Mouse (Mus musculus) right cerebral cortex, postnatal 25 days (tissue): ENCODE data around the gene Ift22.
"Not testable (repeated sequence)": the region's sequence is repeated elsewhere in the genome, so short reads cannot be mapped to it uniquely, and the experiment has no call there.

ENCODE experiments used
- DNase-seq: peaks from one replicate; pipeline ENCODE4 v3.0.0; 2022

Gene Ift22

GRCm38 (mm10) chr5:136907587-136907986 lies 363 bp upstream of the Ift22 start:
- DNase-seq, result no peak

GRCm38 (mm10) chr5:136914183-136914582 lies 6.2 kb downstream of the Ift22 start:
- no peak for DNase-seq

GRCm38 (mm10) chr5:136917613-136918242 lies 9.8 kb downstream of the Ift22 start:
- DNase-seq, result no peak

GRCm38 (mm10) chr5:136918655-136919472 lies 10.9 kb downstream of the Ift22 start:
- DNase-seq, result peak; percentile 87

- peak; percentile 12 for DNase-seq
These were observed 11.8 kb downstream of the Ift22 start for GRCm38 (mm10) chr5:136919546-136920301.

GRCm38 (mm10) chr5:136922830-136923229 lies 14.9 kb downstream of the Ift22 start:
- DNase-seq, result no peak

GRCm38 (mm10) chr5:136923751-136924478 lies 16.0 kb downstream of the Ift22 start:
- no peak for DNase-seq

GRCm38 (mm10) chr5:136929073-136929472 lies 21.1 kb downstream of the Ift22 start:
- DNase-seq, result peak; percentile 77

- DNase-seq, result no peak
These were observed 23.9 kb downstream of the Ift22 start for GRCm38 (mm10) chr5:136931896-136932295.

- DNase-seq, result no peak
These were observed 25.0 kb downstream of the Ift22 start for GRCm38 (mm10) chr5:136932956-136933355.

- DNase-seq, result no peak
These were observed 26.0 kb downstream of the Ift22 start for GRCm38 (mm10) chr5:136933930-136934329.

GRCm38 (mm10) chr5:136935905-136936695 lies 28.1 kb downstream of the Ift22 start:
- no peak for DNase-seq

GRCm38 (mm10) chr5:136936750-136937149 lies 28.8 kb downstream of the Ift22 start:
- no peak for DNase-seq

- no peak for DNase-seq
These were observed 29.7 kb downstream of the Ift22 start for GRCm38 (mm10) chr5:136937621-136938020.

GRCm38 (mm10) chr5:136939284-136939683 lies 31.3 kb downstream of the Ift22 start:
- DNase-seq, result no peak

- DNase-seq, result not testable (repeated sequence)
These were observed 32.1 kb downstream of the Ift22 start for GRCm38 (mm10) chr5:136940029-136940428.

- DNase-seq, result no peak
These were observed 33.1 kb downstream of the Ift22 start for GRCm38 (mm10) chr5:136940845-136941560.

GRCm38 (mm10) chr5:136942781-136943180 lies 34.8 kb downstream of the Ift22 start:
- DNase-seq, result no peak

- no peak for DNase-seq
These were observed 35.4 kb downstream of the Ift22 start for GRCm38 (mm10) chr5:136943382-136943781.

GRCm38 (mm10) chr5:136945084-136945483 lies 37.1 kb downstream of the Ift22 start:
- no peak for DNase-seq

- DNase-seq, result no peak
These were observed 39.9 kb downstream of the Ift22 start for GRCm38 (mm10) chr5:136947874-136948273.
